Mouse (Mus musculus): ENCODE data around the gene Eif1ad. TPM values are rescaled to one million over a fixed set of nuclear protein-coding genes. Genes with fewer than 3 reads are reported as not detected.
"Not testable (repeated sequence)": the region's sequence is repeated elsewhere in the genome, so short reads cannot be mapped to it uniquely, and the experiment has no call there.

Eif1ad gene
- polyA plus RNA-seq, 1 experiment from 2014 or later: 55.1 TPM

DNA sequence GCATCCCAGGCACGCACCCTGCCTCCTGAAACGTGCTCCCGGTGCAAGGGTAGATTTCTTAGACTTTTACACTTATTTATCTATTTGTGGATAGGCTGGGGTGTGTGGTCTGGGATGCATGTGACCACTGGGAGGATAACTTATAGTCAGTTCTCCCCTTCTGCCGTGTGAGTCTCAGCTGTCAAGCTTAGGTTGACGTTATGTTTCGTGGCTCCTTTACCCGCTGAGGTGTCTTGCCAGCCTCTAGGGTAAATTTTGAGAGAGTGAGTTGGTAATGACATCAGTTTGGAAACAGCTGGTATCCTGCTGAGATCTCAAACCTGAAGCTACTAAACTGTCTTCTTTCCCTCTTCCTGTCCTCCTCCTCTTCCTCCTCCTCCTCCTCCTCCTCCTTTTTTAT lies 39.4 kb downstream of the Eif1ad start:
- WGBS: 29% methylated on average over 7 of the region's 7 CpGs
- H3K4me3 ChIP-seq (replicated peaks): peak overlapping the region; percentile 67
- H3K4me2 ChIP-seq (replicated peaks): peak overlapping the region; percentile 49
- H3K9me3 ChIP-seq (replicated peaks): no peaks in the 10 kb centered on the region
- no peaks in the 10 kb centered on the region for H3K27me3 ChIP-seq
- peak overlapping the region; percentile 76 for H3K27ac ChIP-seq (replicated peaks)
- H3K36me3 ChIP-seq: no peaks in the 10 kb centered on the region
- no peak for ATAC-seq (ENCODE audit: insufficient number of reproducible peaks, low FRiP score, low TSS enrichment, low read depth)
- H3K9ac ChIP-seq: peak overlapping the region; percentile 29
- peaks cover 23% of the 10 kb centered on the region for H3K4me1 ChIP-seq

- peak; percentile 74 for ATAC-seq (ENCODE audit: insufficient number of reproducible peaks, low FRiP score, low TSS enrichment, low read depth)
- Histone ChIP-seq H3K4me1 (peaks cover 23% of the 10 kb centered on the region), H3K4me3 (replicated peaks) (peak overlapping the region; percentile 67), H3K4me2 (replicated peaks) (peak overlapping the region; percentile 67), H3K27ac (replicated peaks) (peak overlapping the region; percentile 95), H3K9ac (peak overlapping the region; percentile 77)
- H3K9me3 ChIP-seq (replicated peaks); H3K27me3 ChIP-seq; H3K36me3 ChIP-seq: not testable (repeated sequence)
- 18% methylated on average over 25 of the region's 25 CpGs for WGBS
These were observed 40.1 kb downstream of the Eif1ad start for GRCm38 (mm10) chr19:5406531-5407126.

DNA sequence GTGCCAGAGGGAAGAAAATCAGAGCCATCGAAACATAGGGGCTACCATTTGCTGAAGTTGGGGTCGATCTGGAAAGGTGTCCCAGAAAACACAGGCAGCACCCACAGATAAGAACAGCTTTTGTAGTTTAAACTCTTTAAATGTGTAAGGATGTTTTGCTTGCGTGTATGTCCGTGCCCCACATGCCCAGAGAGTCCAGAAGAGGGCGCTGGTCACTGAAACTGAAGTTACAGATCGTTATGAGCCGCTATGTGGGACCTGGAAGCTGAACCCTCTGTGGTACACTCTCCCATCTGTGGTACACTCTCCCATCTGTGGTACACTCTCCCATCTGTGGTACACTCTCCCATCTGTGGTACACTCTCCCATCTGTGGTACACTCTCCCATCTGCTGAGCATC lies 40.6 kb downstream of the Eif1ad start:
- Histone ChIP-seq H3K4me3 (replicated peaks) (peak overlapping the region; percentile 67), H3K9ac (peak overlapping the region; percentile 77), H3K27ac (replicated peaks) (peak overlapping the region; percentile 95), H3K4me1 (peaks cover 23% of the 10 kb centered on the region), H3K27me3 (no peaks in the 10 kb centered on the region), H3K4me2 (replicated peaks) (peak overlapping the region; percentile 67), H3K9me3 (replicated peaks) (no peaks in the 10 kb centered on the region), H3K36me3 (no peaks in the 10 kb centered on the region)
- ATAC-seq (ENCODE audit: insufficient number of reproducible peaks, low FRiP score, low TSS enrichment, low read depth): peak; percentile 50; the same call in 1 of the 2 replicates
- WGBS: 17% methylated on average over 7 of the region's 7 CpGs

GRCm38 (mm10) chr19:5408057-5409001 lies 41.8 kb downstream of the Eif1ad start:
- no peak overlapping the region; the same call in 1 of the 2 replicates for H3K27ac ChIP-seq (replicated peaks)
- no peaks in the 10 kb centered on the region for H3K9me3 ChIP-seq (replicated peaks)
- no peak overlapping the region for H3K9ac ChIP-seq
- ATAC-seq (ENCODE audit: insufficient number of reproducible peaks, low FRiP score, low TSS enrichment, low read depth): no peak
- H3K36me3 ChIP-seq: no peaks in the 10 kb centered on the region
- peaks cover 23% of the 10 kb centered on the region for H3K4me1 ChIP-seq
- H3K27me3 ChIP-seq: no peaks in the 10 kb centered on the region
- no peak overlapping the region for H3K4me2 ChIP-seq (replicated peaks)
- H3K4me3 ChIP-seq (replicated peaks): no peak overlapping the region; the same call in 1 of the 2 replicates
- whole genome bisulfite sequencing: 88% methylated on average over 13 of the region's 13 CpGs

- Histone ChIP-seq H3K4me3 (replicated peaks) (no peak overlapping the region), H3K9ac (no peak overlapping the region), H3K9me3 (replicated peaks) (no peaks in the 10 kb centered on the region), H3K36me3 (no peaks in the 10 kb centered on the region), H3K27me3 (no peaks in the 10 kb centered on the region), H3K4me1 (peaks cover 23% of the 10 kb centered on the region), H3K27ac (replicated peaks) (no peak overlapping the region), H3K4me2 (replicated peaks) (no peak overlapping the region)
- WGBS: 37% methylated on average over 5 of the region's 5 CpGs
- ATAC-seq (ENCODE audit: insufficient number of reproducible peaks, low FRiP score, low TSS enrichment, low read depth): no peak
These were observed 42.5 kb downstream of the Eif1ad start for GRCm38 (mm10) chr19:5409068-5409467.

GRCm38 (mm10) chr19:5410641-5411040 lies 44.1 kb downstream of the Eif1ad start:
- Histone ChIP-seq H3K4me3 (replicated peaks) (no peak overlapping the region), H3K9ac (no peak overlapping the region), H3K4me1 (peaks cover 23% of the 10 kb centered on the region), H3K27me3 (no peaks in the 10 kb centered on the region), H3K4me2 (replicated peaks) (no peak overlapping the region), H3K27ac (replicated peaks) (no peak overlapping the region), H3K36me3 (no peaks in the 10 kb centered on the region), H3K9me3 (replicated peaks) (no peaks in the 10 kb centered on the region)
- WGBS: 85% methylated on average over 5 of the region's 5 CpGs
- no peak for ATAC-seq (ENCODE audit: insufficient number of reproducible peaks, low FRiP score, low TSS enrichment, low read depth)

DNA sequence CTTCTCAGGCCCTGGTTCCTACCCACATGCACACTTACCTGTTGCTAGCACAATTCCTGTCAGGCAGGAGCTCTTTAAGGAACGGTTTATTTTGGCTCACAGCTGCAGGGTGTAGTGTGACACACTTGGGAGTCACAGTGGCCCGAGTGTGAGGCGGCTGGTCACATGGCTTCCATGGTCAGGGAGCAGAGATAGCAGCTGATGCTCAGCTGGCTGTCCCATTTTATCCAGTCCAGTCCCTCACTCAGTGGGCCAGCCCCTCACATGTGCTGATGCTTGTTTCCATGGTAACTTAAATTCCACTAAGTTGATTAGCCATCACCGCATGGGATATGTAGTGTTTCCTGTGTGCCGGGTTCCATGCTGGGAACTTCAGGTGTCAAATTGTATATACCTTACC lies 45.4 kb downstream of the Eif1ad start:
- H3K36me3 ChIP-seq: no peaks in the 10 kb centered on the region

DNA sequence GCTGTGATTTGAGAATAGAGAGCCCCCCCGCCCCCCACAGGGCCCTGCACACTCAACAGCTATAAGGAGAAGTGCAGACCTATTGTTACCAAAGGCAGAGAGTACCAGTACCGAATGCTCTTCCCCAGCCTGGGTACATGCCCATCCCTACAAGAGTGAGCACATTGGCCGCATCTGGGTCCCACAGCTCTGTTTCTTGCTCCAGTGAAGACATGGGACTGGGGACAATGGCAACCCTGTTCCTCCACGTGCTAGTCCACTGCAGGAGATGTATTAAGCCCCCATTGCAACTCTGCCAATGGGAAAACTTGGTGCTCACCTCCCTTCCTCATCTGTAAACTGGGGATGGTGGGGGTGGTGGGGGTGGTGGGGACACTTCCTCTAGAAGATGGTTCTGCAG lies 47.3 kb downstream of the Eif1ad start:
- Histone ChIP-seq H3K9me3 (replicated peaks) (no peaks in the 10 kb centered on the region), H3K27ac (replicated peaks) (no peak overlapping the region), H3K4me1 (peaks cover 5% of the 10 kb centered on the region; the same call in 1 of the 2 replicates), H3K36me3 (no peaks in the 10 kb centered on the region; the same call in 1 of the 2 replicates), H3K4me3 (replicated peaks) (no peak overlapping the region), H3K4me2 (replicated peaks) (no peak overlapping the region), H3K27me3 (no peaks in the 10 kb centered on the region), H3K9ac (no peak overlapping the region)
- ATAC-seq (ENCODE audit: insufficient number of reproducible peaks, low FRiP score, low TSS enrichment, low read depth): no peak
- WGBS: 72% methylated on average over 4 of the region's 4 CpGs

More for the DNA sequence above, 45.4 kb downstream of the Eif1ad start:
- no peak for ATAC-seq (ENCODE audit: insufficient number of reproducible peaks, low FRiP score, low TSS enrichment, low read depth)
- H3K9me3 ChIP-seq (replicated peaks): no peaks in the 10 kb centered on the region
- WGBS: 45% methylated on average over 5 of the region's 5 CpGs
- no peak overlapping the region for H3K9ac ChIP-seq
- no peak overlapping the region for H3K4me2 ChIP-seq (replicated peaks)
- H3K4me3 ChIP-seq (replicated peaks): no peak overlapping the region
- H3K27me3 ChIP-seq: no peaks in the 10 kb centered on the region
- peaks cover 20% of the 10 kb centered on the region for H3K4me1 ChIP-seq
- no peak overlapping the region for H3K27ac ChIP-seq (replicated peaks)

- no peaks in the 10 kb centered on the region for H3K9me3 ChIP-seq (replicated peaks)
- no peak for ATAC-seq (ENCODE audit: insufficient number of reproducible peaks, low FRiP score, low TSS enrichment, low read depth)
- H3K9ac ChIP-seq: no peak overlapping the region
- no peak overlapping the region for H3K4me3 ChIP-seq (replicated peaks)
- H3K36me3 ChIP-seq: peaks cover 2% of the 10 kb centered on the region
- no peak overlapping the region for H3K27ac ChIP-seq (replicated peaks)
- no peak overlapping the region for H3K4me2 ChIP-seq (replicated peaks)
- H3K4me1 ChIP-seq: no peaks in the 10 kb centered on the region
- WGBS: 52% methylated on average over 2 of the region's 2 CpGs
- no peaks in the 10 kb centered on the region for H3K27me3 ChIP-seq
These were observed 48.0 kb downstream of the Eif1ad start for GRCm38 (mm10) chr19:5414534-5414957.

DNA sequence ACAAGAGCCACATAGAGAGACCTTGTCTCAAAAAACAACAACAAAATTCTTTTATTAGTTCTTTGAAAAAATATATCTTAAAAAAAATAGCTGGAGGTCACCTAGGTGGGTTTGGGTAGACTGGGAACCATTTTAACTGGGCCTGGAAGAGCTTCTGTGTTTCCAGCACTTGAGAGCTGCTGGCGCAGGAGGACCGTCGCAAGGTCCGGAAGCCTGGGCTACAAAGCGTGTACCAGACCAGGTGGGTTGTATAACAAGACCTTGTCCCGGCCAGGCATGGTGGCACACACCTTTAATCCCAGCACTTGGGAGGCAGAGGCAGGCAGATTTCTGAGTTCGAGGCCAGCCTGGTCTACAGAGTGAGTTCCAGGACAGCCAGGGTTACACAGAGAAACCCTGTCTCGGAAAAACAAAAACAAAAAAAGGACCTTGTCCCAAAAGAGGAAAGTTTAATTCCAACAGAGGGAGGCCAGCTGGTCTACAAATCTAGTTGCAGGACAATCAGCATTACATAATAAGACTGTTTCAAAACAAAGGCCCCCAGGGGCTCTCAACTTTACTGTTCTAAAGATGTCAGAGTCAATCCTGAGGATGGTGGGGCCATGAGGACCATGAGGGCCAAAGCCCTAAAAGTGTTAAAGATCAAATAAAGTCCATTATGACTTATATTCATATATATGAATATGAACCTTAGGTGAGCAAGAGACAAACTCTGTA lies 52.4 kb downstream of the Eif1ad start:
- Histone ChIP-seq H3K9me3 (replicated peaks) (no peaks in the 10 kb centered on the region), H3K9ac (no peak overlapping the region), H3K4me3 (replicated peaks) (no peak overlapping the region), H3K27ac (replicated peaks) (no peak overlapping the region), H3K4me2 (replicated peaks) (no peak overlapping the region), H3K4me1 (peaks cover 22% of the 10 kb centered on the region), H3K27me3 (no peaks in the 10 kb centered on the region), H3K36me3 (peaks cover 38% of the 10 kb centered on the region)
- 92% methylated on average over 8 of the region's 8 CpGs for WGBS
- ATAC-seq (ENCODE audit: insufficient number of reproducible peaks, low FRiP score, low TSS enrichment, low read depth): no peak

GRCm38 (mm10) chr19:5419630-5420029 lies 53.1 kb downstream of the Eif1ad start:
- H3K27ac ChIP-seq (replicated peaks): no peak overlapping the region
- no peak overlapping the region for H3K4me2 ChIP-seq (replicated peaks)
- peaks cover 38% of the 10 kb centered on the region for H3K36me3 ChIP-seq
- H3K27me3 ChIP-seq: no peaks in the 10 kb centered on the region
- no peaks in the 10 kb centered on the region for H3K9me3 ChIP-seq (replicated peaks)
- H3K4me3 ChIP-seq (replicated peaks): no peak overlapping the region
- peaks cover 23% of the 10 kb centered on the region for H3K4me1 ChIP-seq
- 88% methylated on average over 9 of the region's 9 CpGs for WGBS
- no peak overlapping the region for H3K9ac ChIP-seq
- ATAC-seq (ENCODE audit: insufficient number of reproducible peaks, low FRiP score, low TSS enrichment, low read depth): no peak
